Mouse (Mus musculus): ENCODE data around the gene Selenof. TPM values are rescaled to one million over a fixed set of nuclear protein-coding genes. Genes with fewer than 3 reads are reported as not detected.
A peak's percentile ranks its signal among the peaks of the same experiment; 100 is the strongest.
"Not testable (repeated sequence)": the region's sequence is repeated elsewhere in the genome, so short reads cannot be mapped to it uniquely, and the experiment has no call there.

Selenof gene
- polyA plus RNA-seq, 1 experiment from 2014 or later = 370 TPM

- Histone ChIP-seq H3K27me3 (replicated peaks; ENCODE audit: control insufficient read depth, insufficient read depth, low read length) (no peaks in the 10 kb centered on the region), H3K9ac (ENCODE audit: low read depth, low read length) (no peak overlapping the region), H3K4me2 (no peak overlapping the region), H3K36me3 (ENCODE audit: control insufficient read depth, insufficient read depth, low read length) (peaks cover 11% of the 10 kb centered on the region), H3K27ac (ENCODE audit: low read depth, low read length) (no peak overlapping the region), H3K4me3 (ENCODE audit: low read depth, low read length) (no peak overlapping the region), H3K4me1 (replicated peaks; ENCODE audit: control insufficient read depth, insufficient read depth, low read length) (no peaks in the 10 kb centered on the region), H3K9me3 (ENCODE audit: control insufficient read depth, low read length) (no peaks in the 10 kb centered on the region)
- ATAC-seq (replicated peaks; ENCODE audit: low FRiP score) (no peak), DNase-seq (ENCODE audit: low spot score) (no peak)
- WGBS = 66% methylated on average over 7 of the region's 7 CpGs
Measured at GRCm38 (mm10) chr3:144602819-144603218, 32.7 kb downstream of the Selenof start.

- Histone ChIP-seq H3K4me3 (ENCODE audit: low read depth, low read length) (no peak overlapping the region), H3K9me3 (ENCODE audit: control insufficient read depth, low read length) (no peaks in the 10 kb centered on the region), H3K9ac (ENCODE audit: low read depth, low read length) (no peak overlapping the region), H3K27me3 (replicated peaks; ENCODE audit: control insufficient read depth, insufficient read depth, low read length) (no peaks in the 10 kb centered on the region), H3K36me3 (ENCODE audit: control insufficient read depth, insufficient read depth, low read length) (peaks cover 6% of the 10 kb centered on the region; the same call in 1 of the 2 replicates), H3K4me2 (no peak overlapping the region), H3K27ac (ENCODE audit: low read depth, low read length) (no peak overlapping the region), H3K4me1 (replicated peaks; ENCODE audit: control insufficient read depth, insufficient read depth, low read length) (0 out of 2 replicates have a peak, but pooled peaks cover 4% of the 10 kb centered on the region)
- no peak for DNase-seq (ENCODE audit: low spot score)
- WGBS = 78% methylated on average over 3 of the region's 3 CpGs
- no peak for ATAC-seq (replicated peaks; ENCODE audit: low FRiP score)
Measured at GRCm38 (mm10) chr3:144603558-144603957, 33.5 kb downstream of the Selenof start.

GRCm38 (mm10) chr3:144604205-144604604 lies 34.1 kb downstream of the Selenof start:
- peaks cover 4% of the 10 kb centered on the region; the same call in 1 of the 2 replicates for H3K36me3 ChIP-seq (ENCODE audit: control insufficient read depth, insufficient read depth, low read length)
- H3K27ac ChIP-seq (ENCODE audit: low read depth, low read length) = no peak overlapping the region
- H3K9ac ChIP-seq (ENCODE audit: low read depth, low read length) = no peak overlapping the region
- no peak overlapping the region for H3K4me2 ChIP-seq
- H3K9me3 ChIP-seq (ENCODE audit: control insufficient read depth, low read length) = no peaks in the 10 kb centered on the region
- H3K27me3 ChIP-seq (replicated peaks; ENCODE audit: control insufficient read depth, insufficient read depth, low read length) = no peaks in the 10 kb centered on the region
- ATAC-seq (replicated peaks; ENCODE audit: low FRiP score) (no peak), DNase-seq (ENCODE audit: low spot score) (no peak)
- H3K4me3 ChIP-seq (ENCODE audit: low read depth, low read length) = no peak overlapping the region
- 0 out of 2 replicates have a peak, but pooled peaks cover 4% of the 10 kb centered on the region for H3K4me1 ChIP-seq (replicated peaks; ENCODE audit: control insufficient read depth, insufficient read depth, low read length)
- WGBS = 82% methylated on average over 7 of the region's 7 CpGs

- H3K4me1 ChIP-seq (replicated peaks; ENCODE audit: control insufficient read depth, insufficient read depth, low read length) = peaks cover 12% of the 10 kb centered on the region; the same call in 1 of the 2 replicates
- not testable (repeated sequence) for ATAC-seq (replicated peaks; ENCODE audit: low FRiP score); DNase-seq (ENCODE audit: low spot score); H3K9me3 ChIP-seq (ENCODE audit: control insufficient read depth, low read length); H3K4me3 ChIP-seq (ENCODE audit: low read depth, low read length); H3K36me3 ChIP-seq (ENCODE audit: control insufficient read depth, insufficient read depth, low read length); H3K27me3 ChIP-seq (replicated peaks; ENCODE audit: control insufficient read depth, insufficient read depth, low read length); H3K27ac ChIP-seq (ENCODE audit: low read depth, low read length); H3K9ac ChIP-seq (ENCODE audit: low read depth, low read length); H3K4me2 ChIP-seq
- 66% methylated on average over 7 of the region's 7 CpGs for WGBS
Measured at GRCm38 (mm10) chr3:144605811-144606210, 35.7 kb downstream of the Selenof start.

GRCm38 (mm10) chr3:144606449-144606848 lies 36.3 kb downstream of the Selenof start:
- no peak for DNase-seq (ENCODE audit: low spot score)
- Histone ChIP-seq H3K36me3 (ENCODE audit: control insufficient read depth, insufficient read depth, low read length) (no peaks in the 10 kb centered on the region), H3K4me2 (no peak overlapping the region), H3K4me1 (replicated peaks; ENCODE audit: control insufficient read depth, insufficient read depth, low read length) (peaks cover 15% of the 10 kb centered on the region; the same call in 1 of the 2 replicates), H3K27ac (ENCODE audit: low read depth, low read length) (no peak overlapping the region), H3K9me3 (ENCODE audit: control insufficient read depth, low read length) (no peaks in the 10 kb centered on the region), H3K4me3 (ENCODE audit: low read depth, low read length) (no peak overlapping the region), H3K27me3 (replicated peaks; ENCODE audit: control insufficient read depth, insufficient read depth, low read length) (no peaks in the 10 kb centered on the region), H3K9ac (ENCODE audit: low read depth, low read length) (no peak overlapping the region)
- WGBS = 58% methylated on average over 4 of the region's 4 CpGs
- ATAC-seq (replicated peaks; ENCODE audit: low FRiP score) = no peak

- Histone ChIP-seq H3K4me1 (replicated peaks; ENCODE audit: control insufficient read depth, insufficient read depth, low read length) (peaks cover 28% of the 10 kb centered on the region), H3K4me3 (ENCODE audit: low read depth, low read length) (no peak overlapping the region), H3K9ac (ENCODE audit: low read depth, low read length) (no peak overlapping the region), H3K27ac (ENCODE audit: low read depth, low read length) (no peak overlapping the region), H3K36me3 (ENCODE audit: control insufficient read depth, insufficient read depth, low read length) (no peaks in the 10 kb centered on the region), H3K27me3 (replicated peaks; ENCODE audit: control insufficient read depth, insufficient read depth, low read length) (no peaks in the 10 kb centered on the region), H3K9me3 (ENCODE audit: control insufficient read depth, low read length) (no peaks in the 10 kb centered on the region), H3K4me2 (no peak overlapping the region)
- ATAC-seq (replicated peaks; ENCODE audit: low FRiP score) (no peak), DNase-seq (ENCODE audit: low spot score) (no peak)
- WGBS = 84% methylated on average over 5 of the region's 5 CpGs
Measured at GRCm38 (mm10) chr3:144608090-144608489, 38.0 kb downstream of the Selenof start.

GRCm38 (mm10) chr3:144610759-144611158 lies 40.7 kb downstream of the Selenof start:
- 0 out of 2 replicates have a peak, but pooled peaks have one; percentile 19 for ATAC-seq (replicated peaks; ENCODE audit: low FRiP score)
- Histone ChIP-seq H3K9ac (ENCODE audit: low read depth, low read length) (no peak overlapping the region), H3K9me3 (ENCODE audit: control insufficient read depth, low read length) (no peaks in the 10 kb centered on the region), H3K4me2 (no peak overlapping the region), H3K27me3 (replicated peaks; ENCODE audit: control insufficient read depth, insufficient read depth, low read length) (no peaks in the 10 kb centered on the region), H3K36me3 (ENCODE audit: control insufficient read depth, insufficient read depth, low read length) (no peaks in the 10 kb centered on the region), H3K4me1 (replicated peaks; ENCODE audit: control insufficient read depth, insufficient read depth, low read length) (peaks cover 28% of the 10 kb centered on the region), H3K4me3 (ENCODE audit: low read depth, low read length) (no peak overlapping the region), H3K27ac (ENCODE audit: low read depth, low read length) (peak overlapping the region; percentile 23; the same call in 1 of the 2 replicates)
- DNase-seq (ENCODE audit: low spot score) = no peak
- WGBS = 62% methylated on average over 5 of the region's 5 CpGs

GRCm38 (mm10) chr3:144611626-144612271 lies 41.6 kb downstream of the Selenof start:
- H3K9ac ChIP-seq (ENCODE audit: low read depth, low read length) = no peak overlapping the region
- peak overlapping the region; percentile 32; the same call in 1 of the 2 replicates for H3K27ac ChIP-seq (ENCODE audit: low read depth, low read length)
- H3K9me3 ChIP-seq (ENCODE audit: control insufficient read depth, low read length) = no peaks in the 10 kb centered on the region
- 61% methylated on average over 8 of the region's 8 CpGs for WGBS
- no peak overlapping the region for H3K4me2 ChIP-seq
- H3K4me1 ChIP-seq (replicated peaks; ENCODE audit: control insufficient read depth, insufficient read depth, low read length) = peaks cover 28% of the 10 kb centered on the region
- no peak overlapping the region for H3K4me3 ChIP-seq (ENCODE audit: low read depth, low read length)
- ATAC-seq (replicated peaks; ENCODE audit: low FRiP score) = peak; percentile 6; the same call in 1 of the 2 replicates
- DNase-seq (ENCODE audit: low spot score) = no peak
- no peaks in the 10 kb centered on the region for H3K27me3 ChIP-seq (replicated peaks; ENCODE audit: control insufficient read depth, insufficient read depth, low read length)
- H3K36me3 ChIP-seq (ENCODE audit: control insufficient read depth, insufficient read depth, low read length) = no peaks in the 10 kb centered on the region

- no peak for DNase-seq (ENCODE audit: low spot score)
- H3K4me1 ChIP-seq (replicated peaks; ENCODE audit: control insufficient read depth, insufficient read depth, low read length) = peaks cover 28% of the 10 kb centered on the region
Measured at GRCm38 (mm10) chr3:144612382-144612781, 42.3 kb downstream of the Selenof start.

More at GRCm38 (mm10) chr3:144612382-144612781, 42.3 kb downstream of the Selenof start:
- Histone ChIP-seq H3K4me3 (ENCODE audit: low read depth, low read length) (no peak overlapping the region), H3K36me3 (ENCODE audit: control insufficient read depth, insufficient read depth, low read length) (no peaks in the 10 kb centered on the region), H3K9me3 (ENCODE audit: control insufficient read depth, low read length) (no peaks in the 10 kb centered on the region), H3K27ac (ENCODE audit: low read depth, low read length) (peak overlapping the region; percentile 32), H3K27me3 (replicated peaks; ENCODE audit: control insufficient read depth, insufficient read depth, low read length) (no peaks in the 10 kb centered on the region), H3K9ac (ENCODE audit: low read depth, low read length) (0 out of 2 replicates have a peak overlapping the region, but pooled peaks have one; percentile 36), H3K4me2 (peak overlapping the region; percentile 36)
- ATAC-seq (replicated peaks; ENCODE audit: low FRiP score) = peak; percentile 65
- WGBS = 46% methylated on average over 6 of the region's 6 CpGs

Measured in liver, embryonic 11.5 days (tissue).